Mouse (Mus musculus) neural tube, embryonic 13.5 days (tissue): ENCODE results near the gene Hmgcl. TPM values are rescaled to one million over a fixed set of nuclear protein-coding genes. Genes with fewer than 3 reads are reported as not detected.

Source experiments
- ATAC-seq: fragments of 200-750 bp; cut with Nextera tagmentation; 2 replicates; pipeline ENCODE4 v1.8.0; 2017; ENCODE audit warnings: low read depth, mild to moderate bottlenecking, moderate TSS enrichment, moderate library complexity
- H3K27ac ChIP-seq: fragments of 300-500 bp; sonication (generic); replicated peaks from 2 replicates; pipeline ENCODE4 v1.5.1; 2015; ENCODE audit warnings: moderate library complexity, mild to moderate bottlenecking, inconsistent platforms
- H3K27me3 ChIP-seq: fragments of 300-500 bp; sonication (generic); 2 replicates; pipeline ENCODE4 v1.6.1; 2015; ENCODE audit warnings: mild to moderate bottlenecking, inconsistent platforms
- H3K36me3 ChIP-seq: fragments of 300-500 bp; sonication (generic); 2 replicates; pipeline ENCODE4 v1.6.1; 2015; ENCODE audit warnings: mild to moderate bottlenecking, inconsistent platforms
- H3K4me1 ChIP-seq: fragments of 300-500 bp; sonication (generic); replicated peaks from 2 replicates; pipeline ENCODE4 v1.6.1; 2015; ENCODE audit warnings: inconsistent platforms
- H3K4me2 ChIP-seq: fragments of 300-500 bp; sonication (generic); 2 replicates; pipeline ENCODE4 v1.6.1; 2015; ENCODE audit warnings: inconsistent platforms, mild to moderate bottlenecking, moderate library complexity
- H3K4me3 ChIP-seq: fragments of 300-500 bp; sonication (generic); 2 replicates; pipeline ENCODE4 v1.5.1; 2015; ENCODE audit warnings: mild to moderate bottlenecking, inconsistent platforms
- H3K9ac ChIP-seq: fragments of 300-500 bp; sonication (generic); 2 replicates; pipeline ENCODE4 v1.6.1; 2015; ENCODE audit warnings: moderate library complexity, mild to moderate bottlenecking, inconsistent platforms
- H3K9me3 ChIP-seq: fragments of 300-500 bp; sonication (generic); 2 replicates; pipeline ENCODE4 v1.6.1; 2016; ENCODE audit warnings: inconsistent platforms
- WGBS: fragments of 180-500 bp; shearing (Covaris S2); methylation state at CpG from one replicate; pipeline ENCODE4 v1.1.7; 2015; 5-methylcytosine and 5-hydroxymethylcytosine counted together
- polyA plus RNA-seq: library from polyadenylated mRNA; unstranded; fragments of >200 nt; fragmentation: Nextera tagmentation; extraction: Ambion mirVana; gene quantifications from 2 replicates; pipeline ENCODE4 v1.2.1, GENCODE M21; 2015

The Hmgcl gene
- polyA plus RNA-seq, 1 experiment from 2014 or later = 59.6 TPM

GRCm38 (mm10) chr4:136006821-136007220 lies 60.6 kb downstream of the Hmgcl start:
- Histone ChIP-seq H3K9ac (no peak overlapping the region), H3K4me3 (no peak overlapping the region)

GRCm38 (mm10) chr4:136008782-136009447 lies 62.7 kb downstream of the Hmgcl start:
- Histone ChIP-seq H3K4me3 (no peak overlapping the region), H3K27me3 (no peaks in the 10 kb centered on the region), H3K36me3 (peaks cover 93% of the 10 kb centered on the region), H3K9ac (no peak overlapping the region), H3K27ac (no peak overlapping the region), H3K9me3 (no peaks in the 10 kb centered on the region), H3K4me2 (no peak overlapping the region), H3K4me1 (no peaks in the 10 kb centered on the region)
- WGBS = 89% methylated on average over 8 of the region's 8 CpGs
- ATAC-seq = no peak

More at GRCm38 (mm10) chr4:136006821-136007220, 60.6 kb downstream of the Hmgcl start:
- Histone ChIP-seq H3K27me3 (no peaks in the 10 kb centered on the region), H3K27ac (no peak overlapping the region), H3K9me3 (no peaks in the 10 kb centered on the region), H3K36me3 (peaks cover 95% of the 10 kb centered on the region), H3K4me2 (no peak overlapping the region), H3K4me1 (no peaks in the 10 kb centered on the region)
- no peak for ATAC-seq
- 97% methylated on average over 3 of the region's 3 CpGs for WGBS

GRCm38 (mm10) chr4:136010586-136010985 lies 64.3 kb downstream of the Hmgcl start:
- Histone ChIP-seq H3K27me3 (no peaks in the 10 kb centered on the region), H3K9ac (no peak overlapping the region), H3K36me3 (peaks cover 80% of the 10 kb centered on the region), H3K4me1 (no peaks in the 10 kb centered on the region), H3K4me2 (no peak overlapping the region), H3K27ac (no peak overlapping the region), H3K4me3 (no peak overlapping the region), H3K9me3 (no peaks in the 10 kb centered on the region)
- no peak for ATAC-seq
- 89% methylated on average over 4 of the region's 4 CpGs for WGBS

Other genes with a start within 250 kb of the Hmgcl start
- gene Il22ra1, start 218.3 kb upstream of the Hmgcl start, polyA plus RNA-seq = not detected in 2 replicates
- gene Myom3, start 186.7 kb upstream of the Hmgcl start, polyA plus RNA-seq = 0.33 and 0.83 TPM in 2 replicates
- gene Srsf10, start 90.7 kb upstream of the Hmgcl start, polyA plus RNA-seq = 198 and 233 TPM in 2 replicates
- gene Pnrc2, start 72.6 kb upstream of the Hmgcl start, polyA plus RNA-seq = 109 and 122 TPM in 2 replicates
- 0.12 and 0.25 TPM in 2 replicates for gene Cnr2, start 51.1 kb upstream of the Hmgcl start, polyA plus RNA-seq
- 53.8 and 63.6 TPM in 2 replicates for gene Fuca1, start 25.7 kb upstream of the Hmgcl start, polyA plus RNA-seq
- 39.0 and 42.5 TPM in 2 replicates for gene Gale, start 17.3 kb downstream of the Hmgcl start, polyA plus RNA-seq
- 187 and 199 TPM in 2 replicates for gene Lypla2, start 26.2 kb downstream of the Hmgcl start, polyA plus RNA-seq
- gene Pithd1, start 40.8 kb downstream of the Hmgcl start, polyA plus RNA-seq = 59.0 and 65.1 TPM in 2 replicates
- 26.4 and 29.2 TPM in 2 replicates for gene Eloa, start 75.3 kb downstream of the Hmgcl start, polyA plus RNA-seq
- gene Rpl11, start 107.0 kb downstream of the Hmgcl start, polyA plus RNA-seq = 265 and 313 TPM in 2 replicates
- 235 and 273 TPM in 2 replicates for gene Id3, start 197.0 kb downstream of the Hmgcl start, polyA plus RNA-seq
- gene E2f2, start 225.9 kb downstream of the Hmgcl start, polyA plus RNA-seq = 2.5 and 3.3 TPM in 2 replicates